Mouse (Mus musculus): ENCODE results near the gene Lrch4. TPM values are rescaled to one million over a fixed set of nuclear protein-coding genes. Genes with fewer than 3 reads are reported as not detected.
A peak's percentile ranks its signal among the peaks of the same experiment; 100 is the strongest.

The Lrch4 gene
- total RNA-seq, 1 experiment from 2014 or later = 33.8 TPM

DNA sequence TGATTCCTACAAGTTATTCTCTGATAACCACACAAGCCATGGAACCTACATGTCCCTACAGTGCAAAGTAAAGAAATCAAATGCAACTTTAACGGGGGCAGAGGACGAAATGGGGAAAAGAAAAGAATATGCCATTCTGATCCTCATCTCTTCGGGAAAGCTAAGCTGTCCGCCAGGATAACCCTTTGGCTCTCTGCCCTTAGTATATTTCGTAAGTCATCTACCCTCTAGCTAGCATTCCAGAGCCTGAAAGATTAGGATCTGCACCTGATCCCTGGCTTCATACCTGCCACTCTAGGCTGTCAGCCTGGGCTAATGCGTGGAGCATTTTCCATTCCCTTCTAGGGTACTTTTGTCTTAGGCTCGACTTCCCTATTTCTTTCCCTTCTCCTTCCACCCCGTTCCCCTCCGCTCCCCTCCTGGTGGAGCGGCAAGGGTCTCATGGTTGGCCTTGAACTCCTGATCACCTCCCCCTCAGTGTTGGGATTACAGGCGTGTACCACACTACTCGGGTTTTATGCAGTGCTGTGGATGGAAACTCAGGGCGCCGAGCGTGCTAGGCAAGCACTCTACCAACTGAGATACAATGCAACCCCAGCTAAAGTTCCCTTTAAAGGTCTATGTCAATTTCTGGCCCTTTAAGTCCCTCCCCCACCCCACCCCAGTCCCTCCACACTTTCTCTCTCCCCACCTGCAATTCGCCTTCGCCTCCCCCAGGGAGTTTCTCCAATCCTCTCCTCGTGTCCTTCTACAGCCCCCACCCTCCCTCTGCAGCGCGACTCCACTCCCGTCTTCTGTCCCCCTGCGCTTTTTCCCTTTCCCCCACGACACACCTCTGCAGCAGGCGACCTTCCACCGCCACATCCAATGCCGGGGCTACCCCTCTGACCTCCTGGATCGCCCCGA lies 54.7 kb downstream of the Lrch4 start:
- no peak for ATAC-seq (replicated peaks; ENCODE audit: low read depth, poor library complexity, severe bottlenecking)

DNA sequence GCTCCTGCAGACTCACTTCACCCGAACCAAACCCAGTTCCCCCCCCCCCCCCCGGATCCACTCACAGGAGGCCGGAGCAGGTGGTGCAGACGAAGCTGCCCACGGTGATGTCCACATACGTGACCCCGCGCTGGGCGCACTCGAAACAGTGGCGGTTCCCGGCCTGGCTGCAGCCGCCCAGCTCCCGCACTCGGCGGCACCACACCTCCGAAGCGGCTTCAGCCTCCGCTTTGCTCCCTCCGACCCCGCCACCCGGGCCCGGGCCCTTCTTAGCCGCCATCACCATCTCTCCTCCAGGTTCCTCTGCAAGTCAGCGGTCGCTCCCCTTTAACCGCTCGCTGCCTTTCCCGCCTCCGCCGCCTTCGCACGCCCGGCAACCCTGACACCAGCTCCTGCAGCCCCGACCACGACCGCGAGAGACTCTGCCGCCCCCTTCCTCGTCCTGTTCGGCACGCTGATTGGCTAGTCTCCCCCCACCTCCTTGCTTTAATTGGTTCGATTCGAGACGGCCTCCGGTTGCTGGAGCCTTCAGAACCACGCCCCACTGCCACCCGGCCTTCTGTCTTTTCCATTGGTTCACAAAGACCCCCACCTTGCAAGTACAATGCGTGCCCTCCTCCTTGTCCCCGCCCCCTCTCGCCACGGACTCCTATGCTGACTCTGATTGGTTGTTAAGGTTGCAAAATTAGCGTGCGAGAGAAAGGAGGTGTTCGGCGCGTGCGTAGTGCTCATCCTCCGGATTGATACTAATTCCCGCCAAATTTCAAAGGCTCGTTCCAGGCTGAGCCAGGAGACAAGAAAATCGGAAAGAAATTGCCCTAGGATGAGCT lies 55.6 kb downstream of the Lrch4 start, which contains the start of gene Agfg2:
Agfg2 (minus strand) TSS at position 433 of the 830 bp plus-strand sequence.
- ATAC-seq (replicated peaks; ENCODE audit: low read depth, poor library complexity, severe bottlenecking) = peak; percentile 89

DNA sequence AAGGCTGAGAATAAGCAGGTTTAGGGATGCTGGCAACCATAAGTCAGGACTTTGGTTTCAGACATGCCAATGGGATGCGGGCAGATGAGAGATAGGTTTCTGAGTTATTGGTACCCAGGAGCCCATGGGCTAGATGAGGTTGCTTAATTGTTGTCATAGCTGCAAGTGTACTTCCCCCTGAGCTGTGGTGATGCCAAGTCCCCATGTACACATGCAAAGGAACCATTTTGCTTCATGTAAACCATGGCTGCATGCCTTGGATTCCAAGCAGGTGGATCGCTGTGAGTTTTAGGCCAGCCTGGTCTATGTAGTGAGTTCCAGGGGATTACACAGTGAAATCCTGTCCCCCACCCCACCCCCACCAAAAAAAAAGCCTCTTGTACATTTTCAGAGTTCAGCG lies 56.7 kb downstream of the Lrch4 start:
- no peak for ATAC-seq (replicated peaks; ENCODE audit: low read depth, poor library complexity, severe bottlenecking)

DNA sequence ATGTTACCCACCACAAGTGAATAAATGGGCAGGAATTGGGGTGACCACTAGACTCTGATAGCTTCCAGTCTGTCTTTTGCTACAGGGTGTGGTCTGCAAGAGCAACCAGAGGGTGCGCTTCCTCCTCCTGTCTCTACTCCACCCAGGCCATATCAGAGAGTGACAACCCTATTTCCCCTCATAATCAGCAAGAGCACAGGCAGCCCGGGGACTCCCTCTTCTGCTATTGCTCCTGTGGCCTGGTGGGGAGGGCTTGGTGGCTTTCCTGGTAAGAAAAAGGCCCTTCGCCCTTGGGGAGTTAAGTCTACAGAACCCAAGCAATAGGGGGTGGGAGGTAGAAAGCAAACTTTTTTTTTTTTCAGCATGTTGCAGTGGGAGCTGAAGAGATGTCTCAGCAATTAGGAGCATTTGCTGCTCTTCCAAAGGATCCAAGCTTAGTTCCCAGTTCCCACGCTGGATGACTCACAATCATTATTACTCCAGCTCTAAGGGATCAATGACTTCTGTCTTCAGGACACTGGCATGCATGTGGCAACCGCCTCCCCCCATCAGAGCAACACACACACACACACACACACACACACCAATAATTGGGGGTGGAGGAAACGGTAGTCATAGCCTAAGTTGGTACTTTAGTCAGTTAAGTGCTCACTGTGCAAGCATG lies 57.3 kb downstream of the Lrch4 start:
- ATAC-seq (replicated peaks; ENCODE audit: low read depth, poor library complexity, severe bottlenecking) = peak; percentile 75

DNA sequence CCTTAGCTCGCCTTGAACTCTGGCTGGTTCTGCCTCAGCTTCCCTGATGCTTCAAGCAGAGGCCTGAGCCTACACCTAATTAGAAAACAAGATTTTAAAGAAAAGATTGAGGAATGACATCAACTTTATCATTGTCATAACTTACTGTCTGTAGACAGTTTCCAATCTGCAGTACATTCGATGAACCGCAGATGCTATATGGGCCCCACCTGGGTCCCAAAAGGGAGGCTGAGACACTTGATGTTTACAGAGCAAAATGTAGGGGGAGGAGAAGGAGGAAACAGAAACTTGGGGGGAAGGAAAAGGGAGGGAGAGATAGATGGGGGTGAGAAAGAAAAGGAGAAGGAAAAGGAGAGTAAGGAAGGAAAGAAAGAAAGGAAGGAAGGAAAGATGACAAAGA lies 61.1 kb downstream of the Lrch4 start:
- no peak for ATAC-seq (replicated peaks; ENCODE audit: low read depth, poor library complexity, severe bottlenecking)

DNA sequence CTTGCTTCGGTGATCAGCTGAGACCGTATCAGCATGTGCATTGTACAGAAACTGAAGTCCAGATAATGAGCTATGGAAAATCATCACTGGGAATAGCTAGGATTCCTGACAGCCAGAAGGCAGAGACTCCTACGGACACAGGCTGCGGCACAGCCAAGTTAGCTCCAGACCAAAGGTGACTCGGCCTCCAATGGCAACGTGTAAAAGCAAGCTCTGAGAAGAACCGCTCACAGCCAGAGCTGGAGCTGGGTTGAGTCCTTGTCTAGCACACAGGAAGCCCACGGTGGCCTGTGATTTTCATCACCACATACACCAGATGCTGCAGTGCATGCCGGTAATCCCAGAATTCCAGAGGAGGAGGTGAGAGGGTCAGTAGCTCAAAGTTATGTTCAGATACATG lies 61.6 kb downstream of the Lrch4 start:
- no peak for ATAC-seq (replicated peaks; ENCODE audit: low read depth, poor library complexity, severe bottlenecking)

Other genes with a start within 250 kb of the Lrch4 start
- gene Zan, start 152.1 kb upstream of the Lrch4 start, total RNA-seq (2017) = 0.10 and 0.37 TPM in 2 replicates
- 21.6 and 38.0 TPM in 2 replicates for gene Pop7, start 126.6 kb upstream of the Lrch4 start, total RNA-seq (2017)
- gene Gigyf1, start 110.6 kb upstream of the Lrch4 start, total RNA-seq (2017) = 6.7 and 12.5 TPM in 2 replicates
- gene Epo, start 95.9 kb upstream of the Lrch4 start, total RNA-seq (2017) = not detected in 2 replicates
- gene Gnb2, start 95.6 kb upstream of the Lrch4 start, total RNA-seq (2017) = 190 and 213 TPM in 2 replicates
- gene Actl6b, start 75.6 kb upstream of the Lrch4 start, total RNA-seq (2017) = not detected in 2 replicates
- gene Tfr2, start 59.3 kb upstream of the Lrch4 start, total RNA-seq (2017) = 45.3 and 63.4 TPM in 2 replicates
- gene Mospd3, start 28.1 kb upstream of the Lrch4 start, total RNA-seq (2017) = 13.3 and 24.0 TPM in 2 replicates
- not detected in 2 replicates for gene Pcolce, start 15.3 kb upstream of the Lrch4 start, total RNA-seq (2017)
- not detected in 2 replicates for gene Fbxo24, start 119 bp upstream of the Lrch4 start, total RNA-seq (2017)
- 6.0 and 6.5 TPM in 2 replicates for gene Gm20605, start 54 bp downstream of the Lrch4 start, total RNA-seq (2017)
- 5.6 and 9.3 TPM in 2 replicates for gene Sap25, start 12.2 kb downstream of the Lrch4 start, total RNA-seq (2017)
- not detected in 2 replicates for gene Irs3, start 16.6 kb downstream of the Lrch4 start, total RNA-seq (2017)
- gene Agfg2, start 55.6 kb downstream of the Lrch4 start, total RNA-seq (2017) = 10.1 and 15.7 TPM in 2 replicates
- 0.05 TPM in 1 of 2 replicates, not detected in the other for gene Nyap1, start 112.5 kb downstream of the Lrch4 start, total RNA-seq (2017)
- gene Tsc22d4, start 116.6 kb downstream of the Lrch4 start, total RNA-seq (2017) = 86.7 and 97.2 TPM in 2 replicates
- gene Ppp1r35, start 149.7 kb downstream of the Lrch4 start, total RNA-seq (2017) = 13.0 and 21.9 TPM in 2 replicates
- 27.4 and 33.1 TPM in 2 replicates for gene Mepce, start 158.5 kb downstream of the Lrch4 start, total RNA-seq (2017)
- gene Zcwpw1, start 158.7 kb downstream of the Lrch4 start, total RNA-seq (2017) = 24.1 and 24.3 TPM in 2 replicates
- gene Pilra, start 207.2 kb downstream of the Lrch4 start, total RNA-seq (2017) = 0.69 and 2.1 TPM in 2 replicates
- 2.0 and 2.2 TPM in 2 replicates for gene Pilrb1, start 229.0 kb downstream of the Lrch4 start, total RNA-seq (2017)
- 0.05 and 1.7 TPM in 2 replicates for gene Pilrb2, start 242.7 kb downstream of the Lrch4 start, total RNA-seq (2017)